Mouse (Mus musculus) 416B (cell line): ENCODE results near the gene Tmem171.

Experiments
- DNase-seq: peaks from one replicate; pipeline ENCODE4 v3.0.0; 2011; ENCODE audit warnings: low read depth

Tmem171 gene

DNA sequence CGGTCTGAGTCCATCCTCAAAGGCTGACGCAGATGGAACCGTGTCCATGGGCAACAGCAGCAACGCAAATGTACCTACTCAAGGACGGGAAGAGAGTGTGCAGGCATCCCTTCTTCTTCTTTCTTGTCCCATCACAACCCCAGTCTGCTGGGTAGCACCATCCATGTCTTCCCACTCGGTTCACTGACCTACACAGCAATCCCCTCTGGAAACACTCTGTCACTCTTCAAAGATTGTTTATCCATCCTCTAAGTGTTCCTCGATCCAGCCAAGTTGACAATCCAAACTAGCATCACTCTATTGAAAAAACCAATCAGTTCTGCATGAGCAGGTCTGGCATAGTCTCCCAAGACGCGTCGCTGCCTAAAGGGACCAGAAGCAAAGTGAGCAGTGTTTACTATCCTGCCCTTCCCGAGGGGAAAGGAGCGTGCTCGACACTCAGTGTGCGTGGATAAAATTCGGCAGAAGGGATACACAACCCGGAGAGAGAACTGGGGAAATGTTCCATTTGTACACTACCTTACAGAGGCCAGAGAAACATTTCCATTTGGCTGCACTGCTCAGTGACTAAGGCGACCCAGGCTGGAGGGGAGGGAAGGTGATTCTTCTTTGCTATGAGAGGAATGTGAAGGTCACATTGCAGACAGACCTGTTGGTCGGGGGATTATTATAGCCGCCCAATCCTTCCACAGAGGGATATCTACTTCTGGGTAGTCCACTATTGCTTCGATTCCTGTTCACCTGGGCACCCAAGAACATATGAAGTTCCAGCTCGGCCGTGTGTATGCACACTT, 46.7 kb downstream of the Tmem171 start:
- no peak for DNase-seq

DNA sequence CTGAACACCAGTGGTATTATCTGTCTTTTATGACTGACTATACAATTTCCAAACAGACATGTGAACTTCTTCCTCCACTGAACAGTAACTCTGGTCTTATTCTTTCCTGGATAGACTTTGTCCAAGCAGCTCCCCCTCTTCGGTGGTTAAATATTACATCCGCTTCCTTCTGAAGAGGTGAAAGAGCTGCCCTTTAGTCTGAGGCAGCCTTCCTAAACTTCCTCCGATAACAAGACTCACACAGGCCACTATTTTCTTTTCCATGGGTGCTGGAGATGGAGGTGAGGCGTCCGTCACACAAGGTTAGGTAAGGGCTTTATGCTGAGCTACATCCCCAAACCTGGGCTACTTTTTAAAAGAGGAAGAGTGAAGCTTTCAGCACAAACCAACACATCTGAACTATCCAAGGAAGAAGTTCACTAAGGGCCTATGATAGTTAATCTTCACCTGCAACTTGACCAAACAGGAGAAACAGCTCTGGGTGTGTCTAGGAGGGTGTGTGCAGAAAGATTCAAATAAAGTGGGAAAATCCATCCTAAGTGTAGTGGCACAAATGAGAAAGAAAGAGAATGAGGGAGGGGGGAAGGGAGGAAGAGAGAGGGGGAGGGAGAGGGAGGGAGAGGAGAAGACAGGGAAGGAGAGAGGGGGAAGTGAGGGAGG, 56.0 kb downstream of the Tmem171 start:
- no peak for DNase-seq

DNA sequence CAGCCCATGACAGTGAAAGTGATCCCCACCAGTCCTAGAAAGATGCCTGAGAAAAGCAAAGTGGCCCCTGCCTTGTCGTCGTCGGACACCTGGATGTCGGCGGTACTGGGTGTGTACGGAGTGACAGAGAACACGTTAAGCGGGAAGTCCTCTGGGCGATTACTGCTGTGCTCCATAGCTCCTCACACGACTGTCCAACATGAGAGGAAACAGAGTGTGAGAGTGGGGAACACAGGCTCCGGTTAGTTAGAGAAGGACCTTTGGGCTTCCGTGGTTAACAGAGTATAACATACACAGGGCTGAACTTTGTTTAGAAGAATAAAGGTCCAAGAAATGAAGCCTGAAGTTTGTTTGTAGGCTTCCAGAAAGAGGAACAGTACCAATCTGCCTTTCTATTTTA, 57.5 kb downstream of the Tmem171 start, which contains the start of gene Tmem174:
Gene Tmem174, minus strand, starts transcription at position 266 of the 400 bp plus-strand sequence.
- no peak for DNase-seq

DNA sequence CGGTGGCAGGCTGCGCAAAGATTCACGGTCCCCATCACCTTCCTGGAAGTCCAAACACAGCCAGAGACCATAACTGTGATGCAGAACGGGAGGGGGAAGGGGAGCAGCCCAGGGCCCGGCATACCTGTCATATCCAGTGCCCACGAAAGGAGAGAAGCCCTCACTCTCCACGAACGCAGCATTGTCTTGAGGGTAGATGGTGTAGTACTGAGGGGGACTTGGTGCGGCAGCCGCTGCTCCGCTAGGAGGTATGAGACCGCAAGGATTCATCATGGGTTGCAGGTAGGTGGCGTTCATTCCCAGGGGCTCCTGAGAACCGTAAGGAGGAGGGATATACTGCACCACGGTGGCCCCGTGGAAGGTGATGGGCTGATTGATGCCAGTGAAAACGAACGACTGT, 58.1 kb downstream of the Tmem171 start:
- DNase-seq, result no peak
